Mouse (Mus musculus) C2C12 (cell line): ENCODE data around the gene Nell1.

Experiments used
- CEBPB ChIP-seq: IDR thresholded peaks from one replicate; pipeline ENCODE4 v1.6.1; 2011; ENCODE audit warnings: low read depth, mild to moderate bottlenecking, control low read depth, moderate library complexity
- CTCF ChIP-seq: IDR thresholded peaks from one replicate; pipeline ENCODE4 v1.5.1; 2011; ENCODE audit not compliant: control insufficient read depth, insufficient read depth, insufficient read length
- FOSL1 ChIP-seq: IDR thresholded peaks from one replicate; pipeline ENCODE4 v1.8.0; 2011; ENCODE audit warnings: mild to moderate bottlenecking, low read length; ENCODE audit not compliant: poor library complexity, insufficient read depth, severe bottlenecking
- MAX ChIP-seq: IDR thresholded peaks from one replicate; pipeline ENCODE4 v1.6.1; 2011; ENCODE audit warnings: mild to moderate bottlenecking, control low read depth
- MYOD1 ChIP-seq: IDR thresholded peaks from one replicate; pipeline ENCODE4 v1.6.1; 2011; ENCODE audit warnings: low read depth; ENCODE audit not compliant: control insufficient read depth, insufficient read length
- MYOG ChIP-seq: IDR thresholded peaks from one replicate; pipeline ENCODE4 v1.6.1; 2011; ENCODE audit not compliant: control insufficient read depth, insufficient read length; ENCODE audit errors: extremely low read depth
- USF1 ChIP-seq: IDR thresholded peaks from one replicate; pipeline ENCODE4 v1.6.1; 2011; ENCODE audit warnings: low read depth, mild to moderate bottlenecking, control low read depth, moderate library complexity

- TF ChIP-seq CTCF (no peak), CEBPB (no peak), FOSL1 (no peak), USF1 (no peak), MAX (no peak), MYOD1 (no peak), MYOG (no peak)
Observed at GRCm38 (mm10) chr7:49942023-49942422, 32.6 kb upstream of the Nell1 start.
